Mouse (Mus musculus) spleen, adult 2 months (tissue): ENCODE data around the gene Rab6b. TPM values are rescaled to one million over a fixed set of nuclear protein-coding genes. Genes with fewer than 3 reads are reported as not detected.

Source experiments
- DNase-seq, 2 experiments: peaks; one replicate each; pipeline versions ENCODE4 v3.0.0 to v3.0.0-alpha.2; 2012 to 2021; ENCODE audit warnings: low spot score in 2 of 2, low read depth in 1 of 2
- H3K27ac ChIP-seq: fragments of 200-500 bp; 2 replicates; pipeline ENCODE4 v1.5.1; 2012; ENCODE audit warnings: low read length, inconsistent platforms; ENCODE audit not compliant: insufficient read depth
- H3K27me3 ChIP-seq: fragments of 200-500 bp; 2 replicates; pipeline ENCODE4 v1.6.1; 2012; ENCODE audit warnings: mild to moderate bottlenecking, moderate library complexity, low read length, inconsistent platforms; ENCODE audit not compliant: control insufficient read depth, insufficient read depth
- H3K36me3 ChIP-seq: fragments of 200-500 bp; 2 replicates; pipeline ENCODE4 v1.6.1; 2012; ENCODE audit warnings: mild to moderate bottlenecking, low read length, inconsistent platforms; ENCODE audit not compliant: control insufficient read depth, insufficient read depth
- H3K4me1 ChIP-seq: fragments of 200-500 bp; 2 replicates; pipeline ENCODE4 v1.6.1; 2011; ENCODE audit warnings: inconsistent platforms; ENCODE audit not compliant: control insufficient read depth, insufficient read depth, insufficient read length
- H3K4me3 ChIP-seq: fragments of 200-500 bp; 2 replicates; pipeline ENCODE4 v1.5.1; 2011; ENCODE audit warnings: mild to moderate bottlenecking, inconsistent platforms; ENCODE audit not compliant: insufficient read depth, insufficient read length; ENCODE audit errors: extremely low read depth
- CTCF ChIP-seq: fragments of 200-500 bp; IDR thresholded peaks from 2 replicates; pipeline ENCODE4 v1.5.1; 2011; ENCODE audit warnings: mild to moderate bottlenecking, inconsistent platforms; ENCODE audit not compliant: insufficient read depth, insufficient read length, insufficient replicate concordance; ENCODE audit errors: extremely low read depth
- POLR2A ChIP-seq: fragments of 200-500 bp; IDR thresholded peaks from 2 replicates; pipeline ENCODE4 v1.6.1; 2011; ENCODE audit warnings: low read depth, low read length, inconsistent platforms
- WGBS: fragments of 180-500 bp; shearing (Covaris S2); methylation state at CpG from one replicate; pipeline ENCODE4 v1.1.7; 2018; 5-methylcytosine and 5-hydroxymethylcytosine counted together
- polyA plus RNA-seq: library from polyadenylated mRNA; depleted of rRNA; stranded (reverse); fragments of >200 nt; gene quantifications from 2 replicates; pipeline ENCODE4 v1.2.3, GENCODE M21; 2012; rRNA removed

Gene Rab6b
- 1.4 and 8.3 TPM in 2 replicates for polyA plus RNA-seq

- WGBS: under 1% methylated on average over 74 of the region's 81 CpGs
- peak within 1 kb of the TSS; percentile 55 for H3K27ac ChIP-seq
- H3K4me3 ChIP-seq: peak within 1 kb of the TSS; percentile 76
- TF ChIP-seq POLR2A (no peak), CTCF (no peak)
- no peak for DNase-seq
- H3K36me3 ChIP-seq: no peaks in the 10 kb centered on the region
- H3K4me1 ChIP-seq: peaks cover 10% of the 10 kb centered on the region; the same call in 1 of the 2 replicates
- H3K27me3 ChIP-seq: peaks cover 8% of the 10 kb centered on the region; the same call in 1 of the 2 replicates
These were observed at the start of gene Rab6b for GRCm38 (mm10) chr9:103111621-103112470. Gene Rab6b, plus strand, starts transcription at chr9:103111787.

DNA sequence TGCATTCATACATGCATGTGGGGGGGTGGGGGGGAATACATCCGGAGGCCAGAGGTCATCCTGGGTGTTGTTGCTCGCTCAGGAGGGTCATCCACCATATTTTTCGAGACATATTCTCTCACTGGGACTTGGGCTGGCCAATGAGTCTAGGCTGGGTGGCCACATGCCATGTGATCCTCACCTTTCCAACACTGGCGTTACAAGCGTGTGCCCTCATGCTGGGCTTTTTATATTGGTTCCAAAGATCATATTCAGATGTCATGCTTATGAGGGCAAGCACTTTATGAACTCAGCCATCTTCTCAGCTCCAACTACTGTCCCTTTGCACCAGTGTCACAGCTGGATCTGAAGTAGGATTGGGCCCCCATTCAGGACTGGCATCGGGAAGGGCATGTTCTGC, 48.0 kb upstream of the Rab6b start:
- WGBS: 90% methylated on average over 6 of the region's 6 CpGs
- Histone ChIP-seq H3K36me3 (no peaks in the 10 kb centered on the region), H3K4me1 (no peaks in the 10 kb centered on the region), H3K27ac (no peak overlapping the region), H3K4me3 (no peak overlapping the region), H3K27me3 (no peaks in the 10 kb centered on the region)
- TF ChIP-seq CTCF: no peak
- no peak for DNase-seq

DNA sequence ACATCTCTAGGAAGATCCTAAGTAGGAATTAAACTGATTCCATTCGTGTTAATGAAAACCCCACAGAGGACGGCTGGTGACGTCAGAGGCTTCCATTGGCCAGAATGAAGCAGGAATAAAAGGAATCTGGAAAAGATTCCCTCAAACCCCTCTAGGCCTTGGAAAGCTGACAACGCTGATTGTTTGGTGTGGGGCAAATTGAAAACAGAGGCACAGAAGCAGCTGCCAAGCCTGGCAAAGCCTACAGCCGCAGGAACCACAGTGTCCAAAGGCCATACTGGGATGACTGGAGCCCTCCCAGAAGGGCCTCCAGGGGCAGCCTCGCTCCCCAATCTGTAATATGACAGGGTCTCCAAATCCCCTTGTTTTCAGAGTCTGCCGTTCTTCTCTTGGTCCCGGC, 44.7 kb upstream of the Rab6b start:
- Histone ChIP-seq H3K4me1 (no peaks in the 10 kb centered on the region), H3K4me3 (no peak overlapping the region), H3K36me3 (no peaks in the 10 kb centered on the region), H3K27ac (no peak overlapping the region), H3K27me3 (no peaks in the 10 kb centered on the region)
- no peak for DNase-seq
- no peak for TF ChIP-seq POLR2A
- TF ChIP-seq CTCF: no peak
- 83% methylated on average over 8 of the region's 8 CpGs for WGBS

- 91% methylated on average over 11 of the region's 11 CpGs for WGBS
- Histone ChIP-seq H3K36me3 (no peaks in the 10 kb centered on the region), H3K27ac (no peak overlapping the region)
These were observed 43.9 kb upstream of the Rab6b start for GRCm38 (mm10) chr9:103067651-103068050.

GRCm38 (mm10) chr9:103068769-103069168, 42.8 kb upstream of the Rab6b start:
- TF ChIP-seq CTCF: no peak
- TF ChIP-seq POLR2A: no peak
- H3K36me3 ChIP-seq: no peaks in the 10 kb centered on the region
- H3K27me3 ChIP-seq: no peaks in the 10 kb centered on the region
- WGBS: 90% methylated on average over 8 of the region's 8 CpGs
- no peak overlapping the region for H3K27ac ChIP-seq
- DNase-seq: no peak
- no peaks in the 10 kb centered on the region for H3K4me1 ChIP-seq
- H3K4me3 ChIP-seq: no peak overlapping the region

More at GRCm38 (mm10) chr9:103067651-103068050, 43.9 kb upstream of the Rab6b start:
- Histone ChIP-seq H3K27me3 (no peaks in the 10 kb centered on the region), H3K4me1 (no peaks in the 10 kb centered on the region), H3K4me3 (no peak overlapping the region)
- DNase-seq: no peak
- no peak for TF ChIP-seq POLR2A
- no peak for TF ChIP-seq CTCF

- Histone ChIP-seq H3K36me3 (no peaks in the 10 kb centered on the region), H3K27ac (no peak overlapping the region), H3K4me3 (no peak overlapping the region), H3K27me3 (no peaks in the 10 kb centered on the region), H3K4me1 (no peaks in the 10 kb centered on the region)
- no peak for DNase-seq
- no peak for TF ChIP-seq CTCF
- no peak for TF ChIP-seq POLR2A
- WGBS: 77% methylated on average over 7 of the region's 7 CpGs
These were observed 39.9 kb upstream of the Rab6b start for GRCm38 (mm10) chr9:103071541-103072203.

DNA sequence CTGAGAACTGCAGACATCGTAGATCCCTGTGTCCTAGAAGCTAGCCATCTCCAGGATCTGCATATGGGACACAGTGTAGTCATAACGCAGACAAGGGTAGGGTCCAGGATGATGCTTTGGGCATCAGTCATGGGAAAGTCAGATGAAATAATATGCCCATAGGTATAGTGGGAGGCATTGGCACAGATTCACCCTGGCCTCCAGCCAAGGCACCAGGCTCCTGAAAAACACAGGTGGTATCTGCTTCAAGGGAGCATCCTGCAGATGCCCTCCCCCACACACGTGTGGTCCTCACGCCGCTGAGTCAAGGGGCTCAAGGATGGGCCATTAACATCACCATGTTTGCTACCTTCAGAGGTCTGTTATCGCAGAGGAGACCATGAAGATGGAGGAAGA, 39.4 kb upstream of the Rab6b start:
- DNase-seq: no peak
- H3K4me1 ChIP-seq: no peaks in the 10 kb centered on the region
- WGBS: 90% methylated on average over 6 of the region's 6 CpGs
- TF ChIP-seq CTCF: no peak
- TF ChIP-seq POLR2A: no peak
- no peak overlapping the region for H3K27ac ChIP-seq
- no peaks in the 10 kb centered on the region for H3K27me3 ChIP-seq
- no peak overlapping the region for H3K4me3 ChIP-seq
- H3K36me3 ChIP-seq: no peaks in the 10 kb centered on the region
